Mouse (Mus musculus) limb, embryonic 14.5 days (tissue): ENCODE data around the gene Shc1. TPM values are rescaled to one million over a fixed set of nuclear protein-coding genes. Genes with fewer than 3 reads are reported as not detected.

ENCODE experiments used
- ATAC-seq: fragments of 200-750 bp; cut with Nextera tagmentation; 2 replicates; pipeline ENCODE4 v1.8.0; 2017; ENCODE audit warnings: low read depth, moderate number of reproducible peaks, moderate TSS enrichment; ENCODE audit not compliant: low FRiP score
- DNase-seq: peaks from one replicate; pipeline ENCODE4 v3.0.0-alpha.2; 2015; ENCODE audit warnings: low spot score
- H3K27ac ChIP-seq: fragments of 300-500 bp; sonication (generic); replicated peaks from 2 replicates; pipeline ENCODE4 v1.5.1; 2014; ENCODE audit warnings: low read depth, mild to moderate bottlenecking, low read length, moderate library complexity, mixed read lengths
- H3K27me3 ChIP-seq: fragments of 300-500 bp; sonication (generic); 2 replicates; pipeline ENCODE4 v1.6.1; 2014; ENCODE audit warnings: low read length, mixed read lengths; ENCODE audit not compliant: control insufficient read depth, insufficient read depth
- H3K36me3 ChIP-seq: fragments of 300-500 bp; sonication (generic); 2 replicates; pipeline ENCODE4 v1.6.1; 2014; ENCODE audit warnings: mild to moderate bottlenecking, low read length, moderate library complexity, mixed read lengths; ENCODE audit not compliant: control insufficient read depth, insufficient read depth
- H3K4me1 ChIP-seq: fragments of 300-500 bp; sonication (generic); 2 replicates; pipeline ENCODE4 v1.6.1; 2014; ENCODE audit warnings: antibody characterized with exemption, low read length, mixed read lengths; ENCODE audit not compliant: control insufficient read depth, insufficient read depth
- H3K4me2 ChIP-seq: fragments of 300-500 bp; sonication (generic); replicated peaks from 2 replicates; pipeline ENCODE4 v1.6.1; 2014; ENCODE audit warnings: low read depth, mild to moderate bottlenecking, low read length, moderate library complexity; ENCODE audit not compliant: severe bottlenecking
- H3K4me3 ChIP-seq: fragments of 300-500 bp; sonication (generic); replicated peaks from 2 replicates; pipeline ENCODE4 v1.5.1; 2014; ENCODE audit warnings: low read length
- H3K9ac ChIP-seq: fragments of 300-500 bp; sonication (generic); 2 replicates; pipeline ENCODE4 v1.6.1; 2014; ENCODE audit warnings: mild to moderate bottlenecking, low read depth, low read length, moderate library complexity; ENCODE audit not compliant: severe bottlenecking
- H3K9me3 ChIP-seq: fragments of 300-500 bp; sonication (generic); 2 replicates; pipeline ENCODE4 v1.6.1; 2016; ENCODE audit warnings: low read length; ENCODE audit not compliant: control insufficient read depth
- POLR2A ChIP-seq: fragments of 200-500 bp; IDR thresholded peaks from 2 replicates; pipeline ENCODE4 v1.8.0; 2012; ENCODE audit warnings: inconsistent platforms, mild to moderate bottlenecking, moderate library complexity, borderline replicate concordance; ENCODE audit not compliant: insufficient read depth, insufficient read length; ENCODE audit errors: extremely low read depth
- WGBS: fragments of 180-500 bp; shearing (Covaris S2); extraction: QIAGEN DNeasy Blood & Tissue Kit; methylation state at CpG from one replicate; pipeline ENCODE4 v1.1.7; 2014; 5-methylcytosine and 5-hydroxymethylcytosine counted together
- polyA plus RNA-seq, 2 experiments: library from polyadenylated mRNA; depleted of rRNA in 1 of 2; stranded (reverse) in 1 of 2; unstranded in 1 of 2; fragments of >200 nt; fragmentation: Nextera tagmentation in 1 of 2; extraction: Ambion mirVana in 1 of 2; gene quantifications; 2 replicates each; pipeline versions ENCODE4 v1.2.1 to v1.2.3; 2012 to 2014

Shc1 gene
- polyA plus RNA-seq, 2 experiments = 72.5 to 134 TPM

DNA sequence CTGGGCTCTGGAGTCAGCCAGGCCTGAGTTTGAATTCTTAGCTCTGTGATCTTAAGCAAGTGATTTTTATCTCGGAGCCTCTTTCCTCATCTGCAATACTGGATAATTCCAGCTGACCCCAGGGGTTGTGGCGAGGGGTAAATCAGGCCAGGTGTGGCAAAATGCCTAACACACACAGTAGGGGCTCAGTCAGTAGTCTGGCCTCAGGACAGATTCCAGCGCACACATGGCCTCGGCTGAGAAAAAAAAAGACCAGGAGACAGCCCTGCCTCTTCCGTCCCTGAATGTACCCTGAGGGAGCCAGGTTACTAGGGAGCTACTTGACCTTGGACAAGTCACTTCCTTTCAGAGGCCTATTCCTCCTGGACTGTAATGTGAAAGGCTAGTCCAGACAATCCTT is 35.3 kb upstream of the Shc1 start:
- Histone ChIP-seq H3K4me3 (no peak overlapping the region), H3K4me1 (peaks cover 17% of the 10 kb centered on the region), H3K36me3 (no peaks in the 10 kb centered on the region), H3K9me3 (no peaks in the 10 kb centered on the region), H3K27ac (no peak overlapping the region), H3K4me2 (no peak overlapping the region), H3K9ac (no peak overlapping the region), H3K27me3 (no peaks in the 10 kb centered on the region)
- WGBS = 85% methylated on average over 5 of the region's 5 CpGs
- ATAC-seq (no peak), DNase-seq (no peak)
- TF ChIP-seq POLR2A = no peak

DNA sequence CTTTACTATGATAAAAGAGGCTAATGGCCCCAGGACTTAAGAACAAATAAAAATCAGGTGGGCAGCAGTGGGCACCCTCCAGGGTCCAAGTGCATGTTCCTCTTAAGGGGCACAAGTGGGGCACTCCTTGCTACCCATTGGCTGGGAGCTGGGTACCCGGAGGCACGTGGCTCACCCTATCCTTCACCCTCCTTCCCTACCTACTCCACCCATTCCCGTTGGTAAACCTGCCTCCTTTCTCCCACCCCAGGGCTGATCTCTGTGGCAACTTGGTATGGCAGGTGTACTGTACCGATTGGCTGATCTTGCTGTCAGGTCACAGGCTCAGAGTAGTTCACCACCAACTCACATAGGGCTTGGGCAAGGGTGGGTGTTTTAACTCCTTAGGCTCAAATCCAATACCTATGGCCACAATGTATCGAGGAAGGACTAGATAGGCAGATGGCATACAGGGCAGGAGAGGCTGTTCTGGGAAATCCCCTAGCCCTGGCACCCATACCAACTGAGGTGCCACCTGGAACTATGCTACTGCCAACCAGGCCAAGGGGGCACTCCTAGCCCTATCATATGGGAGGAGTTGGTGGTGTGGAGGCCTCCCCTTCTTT is 34.5 kb upstream of the Shc1 start:
- Histone ChIP-seq H3K27ac (no peak overlapping the region), H3K4me2 (no peak overlapping the region), H3K9ac (no peak overlapping the region), H3K4me1 (peaks cover 12% of the 10 kb centered on the region), H3K9me3 (no peaks in the 10 kb centered on the region), H3K36me3 (no peaks in the 10 kb centered on the region), H3K27me3 (no peaks in the 10 kb centered on the region), H3K4me3 (no peak overlapping the region)
- no peak for ATAC-seq
- no peak for DNase-seq
- TF ChIP-seq POLR2A = no peak
- WGBS = 87% methylated on average over 5 of the region's 5 CpGs

DNA sequence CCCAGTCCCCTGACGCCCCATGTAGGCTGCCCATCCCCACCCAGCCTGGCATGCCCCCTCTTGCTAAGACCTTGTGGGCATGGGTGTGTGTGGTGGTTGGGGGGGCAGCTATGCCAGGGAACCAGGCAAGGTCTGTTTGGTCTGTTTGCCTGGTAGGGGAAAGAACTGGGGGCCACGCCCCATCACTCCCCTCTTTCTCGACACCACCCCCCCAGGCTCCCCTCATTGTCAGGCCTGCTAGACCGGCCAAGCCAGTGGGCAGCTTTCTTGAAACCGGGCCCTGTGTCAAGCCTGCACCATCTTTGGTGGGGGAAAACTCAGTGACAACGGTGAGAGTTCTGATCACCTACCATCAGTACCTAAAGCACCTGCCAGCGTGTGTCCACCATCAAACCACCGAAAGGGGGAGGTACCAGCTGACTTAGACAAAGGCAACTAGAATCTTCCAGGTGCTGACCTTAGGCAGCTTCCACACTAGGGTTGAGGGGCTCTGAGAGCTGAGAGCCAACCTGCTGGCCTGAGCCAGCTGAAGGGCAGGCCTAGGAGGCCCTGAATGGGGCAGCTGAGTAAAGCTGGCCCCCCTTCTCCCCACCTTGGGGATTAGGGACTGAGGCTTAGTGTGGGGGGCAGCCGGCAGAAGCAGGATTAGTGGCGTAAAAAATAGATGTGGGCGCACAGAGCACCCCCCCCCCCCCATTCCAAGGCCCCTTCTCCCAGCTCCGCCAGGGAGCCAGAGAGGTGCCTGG is 33.7 kb upstream of the Shc1 start:
- no peak for ATAC-seq
- Histone ChIP-seq H3K9me3 (no peaks in the 10 kb centered on the region), H3K4me3 (no peak overlapping the region), H3K27ac (no peak overlapping the region), H3K36me3 (no peaks in the 10 kb centered on the region), H3K4me1 (peaks cover 8% of the 10 kb centered on the region), H3K27me3 (no peaks in the 10 kb centered on the region), H3K4me2 (no peak overlapping the region), H3K9ac (no peak overlapping the region)
- TF ChIP-seq POLR2A = no peak
- no peak for DNase-seq
- WGBS = 63% methylated on average over 11 of the region's 12 CpGs

GRCm38 (mm10) chr3:89385451-89385850 is 32.8 kb upstream of the Shc1 start:
- TF ChIP-seq POLR2A = no peak
- 0 out of 2 replicates have a peak overlapping the region, but pooled peaks have one; percentile 1 for H3K9ac ChIP-seq
- no peak for DNase-seq
- 54% methylated on average over 7 of the region's 11 CpGs for WGBS
- ATAC-seq = no peak
- H3K36me3 ChIP-seq = no peaks in the 10 kb centered on the region
- H3K9me3 ChIP-seq = no peaks in the 10 kb centered on the region
- no peak overlapping the region for H3K4me2 ChIP-seq
- no peaks in the 10 kb centered on the region for H3K27me3 ChIP-seq
- H3K4me1 ChIP-seq = peaks cover 8% of the 10 kb centered on the region
- H3K27ac ChIP-seq = no peak overlapping the region
- no peak overlapping the region for H3K4me3 ChIP-seq

DNA sequence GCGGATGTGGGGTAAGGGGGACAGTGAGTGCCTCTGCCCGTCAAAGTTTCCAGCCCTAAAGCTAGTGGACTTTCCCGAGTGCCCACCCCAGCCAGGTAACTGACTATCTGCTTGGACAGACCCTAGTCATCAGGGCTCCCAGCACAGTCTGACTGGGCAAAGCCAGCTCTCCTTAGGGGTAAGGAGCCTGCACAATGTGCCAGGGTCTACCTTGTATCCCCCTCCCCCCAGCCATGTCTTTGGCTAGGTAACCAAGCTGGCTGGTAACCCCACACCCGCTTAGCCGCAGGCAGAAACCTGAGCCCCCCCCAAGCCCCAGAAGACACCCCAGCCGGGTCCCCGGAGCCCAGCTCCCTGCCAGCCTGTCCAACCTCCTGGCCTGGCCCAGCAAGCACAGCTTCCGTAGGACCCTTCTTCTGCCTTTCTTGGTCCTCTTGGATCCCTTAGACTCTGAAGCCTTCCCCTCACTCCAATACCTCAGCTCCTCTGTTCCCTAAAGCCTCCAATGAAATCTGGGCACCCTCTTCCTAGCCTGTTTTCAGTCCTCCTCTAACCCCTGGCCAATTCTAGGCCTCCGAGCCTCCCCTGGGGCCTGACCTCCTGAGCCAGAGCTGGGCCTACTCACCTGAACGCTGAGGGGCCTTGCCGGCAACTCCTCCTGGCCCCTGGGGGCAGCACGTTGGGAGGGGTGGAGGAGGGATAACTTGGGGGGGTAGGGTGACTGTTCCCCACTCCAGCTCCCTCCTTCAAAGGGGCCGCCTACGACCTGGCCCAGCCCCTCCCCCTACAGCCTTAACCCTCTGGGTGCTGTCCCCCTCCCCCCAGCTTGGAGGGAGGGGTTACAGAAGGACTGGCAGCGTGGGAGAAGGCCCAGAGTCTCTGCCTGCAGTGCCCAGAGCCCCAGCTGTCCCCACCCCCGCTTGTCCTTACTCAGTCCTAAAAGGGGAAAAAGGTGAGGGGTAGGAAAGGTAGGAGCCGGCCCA is 31.5 kb upstream of the Shc1 start:
- Histone ChIP-seq H3K9ac (no peak overlapping the region), H3K4me1 (peaks cover 20% of the 10 kb centered on the region), H3K27ac (no peak overlapping the region), H3K4me3 (no peak overlapping the region), H3K27me3 (no peaks in the 10 kb centered on the region), H3K4me2 (0 out of 2 replicates have a peak overlapping the region, but pooled peaks have one; percentile 2), H3K36me3 (no peaks in the 10 kb centered on the region), H3K9me3 (no peaks in the 10 kb centered on the region)
- TF ChIP-seq POLR2A = no peak
- 60% methylated on average over 17 of the region's 17 CpGs for WGBS
- no peak for DNase-seq
- ATAC-seq = no peak
